Mouse (Mus musculus) kidney, adult 11 months (tissue): Measurements from ENCODE around the gene Gm1553.

ENCODE experiments used
- DNase-seq: peaks from one replicate; pipeline ENCODE4 v3.0.0; 2022

Gene Gm1553

DNA sequence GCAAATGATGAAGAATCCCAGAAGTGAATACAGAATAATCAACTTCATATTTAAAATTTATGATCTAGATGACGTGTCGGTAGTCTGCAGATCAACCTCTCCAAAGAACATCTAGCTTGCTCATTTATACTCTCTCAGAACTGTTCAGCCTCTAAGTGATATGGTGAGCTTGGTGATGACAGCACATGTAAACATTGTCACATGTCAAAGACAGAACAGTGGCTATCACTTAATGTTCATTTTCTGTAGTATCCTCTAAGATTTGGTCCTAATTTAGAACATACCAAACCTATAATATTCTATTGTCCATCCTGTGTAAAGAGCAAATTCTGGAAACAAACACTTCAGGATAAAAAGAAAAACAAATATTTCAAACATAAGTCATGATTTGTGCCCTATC is at the start of gene Gm1553:
Gm1553 (minus strand) TSS at position 101 of the 400 bp plus-strand sequence.
- no peak for DNase-seq
